10 mouse cellular contexts compared by ENCODE assay signal in the genomic region with DNA sequence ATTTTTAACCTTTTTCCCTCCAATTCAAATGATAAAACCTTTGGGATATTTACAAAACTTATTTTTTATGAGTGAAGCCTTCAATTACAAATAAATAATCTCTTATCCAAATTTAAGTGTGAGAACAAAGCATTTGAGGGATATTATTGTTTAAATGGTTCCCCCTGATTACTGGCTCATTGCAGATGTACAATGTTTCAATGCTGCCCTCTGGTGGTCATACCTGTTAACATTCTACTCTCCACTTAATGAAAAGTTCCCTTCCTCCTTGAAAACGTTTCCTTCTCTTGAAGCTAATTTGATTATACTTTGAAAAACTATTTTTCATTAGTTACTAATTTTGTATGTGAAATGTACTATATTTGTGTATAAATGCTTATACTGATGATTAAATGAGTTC.
DNase-seq lines count a peak whose midpoint lies in the region; ATAC-seq lines count a peak whose summit lies in the region.
"Had no signal": no experiment of that assay in that cellular context is flagged by ENCODE, and none has a peak within 500 bp of the region (broad histone marks: within the 10 kb centered on the region; RNA-seq: fewer than 3 reads in every experiment).

No protein-coding gene starts in this region.

- H3K36me3 ChIP-seq in neural tube, embryonic 11.5 days (ENCODE audit: control insufficient read depth, insufficient read depth, low read length): no peaks in the 10 kb centered on the region
- H3K36me3 ChIP-seq in neural tube, embryonic 15.5 days: no peaks in the 10 kb centered on the region
- H3K36me3 ChIP-seq: heart, embryonic 13.5 days had no signal

- H3K4me1 ChIP-seq in neural tube, embryonic 11.5 days (ENCODE audit: control insufficient read depth, insufficient read depth, low read length): no peaks in the 10 kb centered on the region
- H3K4me1 ChIP-seq in neural tube, embryonic 15.5 days: no peaks in the 10 kb centered on the region
- H3K4me1 ChIP-seq: heart, embryonic 13.5 days; megakaryocyte, embryonic 14.5 days had no signal

- H3K9ac ChIP-seq in neural tube, embryonic 11.5 days (ENCODE audit: low read length): no peak overlapping the region
- H3K9ac ChIP-seq in neural tube, embryonic 15.5 days (replicated peaks): no peak overlapping the region
- H3K9ac ChIP-seq: heart, embryonic 13.5 days had no signal

- WGBS in neural tube, embryonic 11.5 days: 13% methylated on average over 1 of the region's 1 CpGs
- WGBS in neural tube, embryonic 15.5 days: 18% methylated on average over 1 of the region's 1 CpGs

- intact Hi-C loops in heart, postnatal 25 days (cut with DNase I): no loop called here
- intact Hi-C loops in left cerebral cortex, postnatal 25 days (cut with DNase I): no loop called here

- H3K4me2 ChIP-seq in neural tube, embryonic 11.5 days (ENCODE audit: low read depth): no peak overlapping the region
- H3K4me2 ChIP-seq in neural tube, embryonic 15.5 days: no peak overlapping the region
- H3K4me2 ChIP-seq: heart, embryonic 13.5 days had no signal

- no peak overlapping the region for H3K27ac ChIP-seq in neural tube, embryonic 11.5 days (ENCODE audit: low read depth, low read length)
- no peak overlapping the region for H3K27ac ChIP-seq in neural tube, embryonic 15.5 days (replicated peaks)
- H3K27ac ChIP-seq: heart, embryonic 13.5 days had no signal

- no peak overlapping the region for H3K4me3 ChIP-seq in neural tube, embryonic 11.5 days (ENCODE audit: low read depth, low read length)
- H3K4me3 ChIP-seq in neural tube, embryonic 15.5 days (replicated peaks): no peak overlapping the region
- H3K4me3 ChIP-seq: heart, embryonic 13.5 days; megakaryocyte, embryonic 14.5 days had no signal

- DNase-seq in heart, adult 8-10 months (ENCODE audit: low spot score): peak; percentile 4
- no peak for DNase-seq in heart, postnatal 25 days (ENCODE audit: low spot score)
- peak; percentile 31 for DNase-seq in neural tube, embryonic 11.5 days (ENCODE audit: low spot score)
- DNase-seq in cerebellum, adult 9-10 months: peak; percentile 13
- peak; percentile 46 to 55 for DNase-seq in left cerebral cortex, postnatal 25 days (ENCODE audit: low spot score in 2 of 2)
- DNase-seq in ovary, postnatal 36 days (ENCODE audit: low spot score): no peak

- no peak; the same call in 1 of the 2 replicates for ATAC-seq in neural tube, embryonic 11.5 days (ENCODE audit: insufficient read depth, low FRiP score, low TSS enrichment)
- ATAC-seq in neural tube, embryonic 15.5 days (ENCODE audit: low FRiP score): no peak
- no peak for ATAC-seq in granulocyte monocyte progenitor cell, adult 5-6 weeks (replicated peaks; ENCODE audit: poor library complexity, severe bottlenecking)

- H3K27me3 ChIP-seq in neural tube, embryonic 11.5 days (ENCODE audit: control insufficient read depth, insufficient read depth, low read length): no peaks in the 10 kb centered on the region
- H3K27me3 ChIP-seq in neural tube, embryonic 15.5 days (replicated peaks): no peaks in the 10 kb centered on the region
- H3K27me3 ChIP-seq: heart, embryonic 13.5 days; megakaryocyte, embryonic 14.5 days had no signal

- no peaks in the 10 kb centered on the region for H3K9me3 ChIP-seq in neural tube, embryonic 11.5 days (ENCODE audit: control insufficient read depth, low read length)
- no peaks in the 10 kb centered on the region for H3K9me3 ChIP-seq in neural tube, embryonic 15.5 days (replicated peaks)
- H3K9me3 ChIP-seq: heart, embryonic 13.5 days; megakaryocyte, embryonic 14.5 days had no signal

Comparison
In these comparisons a context has a peak if more than half of its experiments do, and no peak if none do; other contexts are left out.
1. DNase-seq: peak in heart, adult 8-10 months (single experiment), neural tube, embryonic 11.5 days (single experiment), cerebellum, adult 9-10 months (single experiment) and left cerebral cortex, postnatal 25 days (2 of 2); none in heart, postnatal 25 days (single experiment) and ovary, postnatal 36 days (single experiment).